Mouse (Mus musculus) kidney, embryonic 16.5 days (tissue): ENCODE data around the gene Mrpl24. TPM values are rescaled to one million over a fixed set of nuclear protein-coding genes. Genes with fewer than 3 reads are reported as not detected.
"Not testable (repeated sequence)": the region's sequence is repeated elsewhere in the genome, so short reads cannot be mapped to it uniquely, and the experiment has no call there.

Source experiments
- ATAC-seq: fragments of 200-750 bp; cut with Nextera tagmentation; 2 replicates; pipeline ENCODE4 v1.8.0; 2017; ENCODE audit warnings: moderate TSS enrichment; ENCODE audit not compliant: low FRiP score, low TSS enrichment
- H3K27ac ChIP-seq: fragments of 300-500 bp; sonication (generic); 2 replicates; pipeline ENCODE4 v1.5.1; 2014; ENCODE audit warnings: low read length
- H3K27me3 ChIP-seq: fragments of 300-500 bp; sonication (generic); 2 replicates; pipeline ENCODE4 v1.6.1; 2014; ENCODE audit warnings: low read length, control low read depth, mixed read lengths; ENCODE audit not compliant: insufficient read depth
- H3K36me3 ChIP-seq: fragments of 300-500 bp; sonication (generic); 2 replicates; pipeline ENCODE4 v1.6.1; 2014; ENCODE audit warnings: low read length, control low read depth, mixed read lengths; ENCODE audit not compliant: insufficient read depth
- H3K4me1 ChIP-seq: fragments of 300-500 bp; sonication (generic); 2 replicates; pipeline ENCODE4 v1.6.1; 2014; ENCODE audit warnings: low read length, control low read depth, mixed read lengths; ENCODE audit not compliant: insufficient read depth
- H3K4me2 ChIP-seq: fragments of 300-500 bp; sonication (generic); replicated peaks from 2 replicates; pipeline ENCODE4 v1.6.1; 2014; ENCODE audit warnings: low read depth, low read length
- H3K4me3 ChIP-seq: fragments of 300-500 bp; sonication (generic); 2 replicates; pipeline ENCODE4 v1.5.1; 2014; ENCODE audit warnings: mild to moderate bottlenecking, low read length
- H3K9ac ChIP-seq: fragments of 300-500 bp; sonication (generic); replicated peaks from 2 replicates; pipeline ENCODE4 v1.6.1; 2014; ENCODE audit warnings: low read length
- H3K9me3 ChIP-seq: fragments of 300-500 bp; sonication (generic); 2 replicates; pipeline ENCODE4 v1.6.1; 2016; ENCODE audit warnings: low read length, control low read depth
- WGBS: fragments of 180-500 bp; shearing (Covaris S2); extraction: QIAGEN DNeasy Blood & Tissue Kit; methylation state at CpG from one replicate; pipeline ENCODE4 v1.1.7; 2014; 5-methylcytosine and 5-hydroxymethylcytosine counted together
- polyA plus RNA-seq: library from polyadenylated mRNA; unstranded; fragments of >200 nt; fragmentation: Nextera tagmentation; extraction: Ambion mirVana; gene quantifications from 2 replicates; pipeline ENCODE4 v1.2.1, GENCODE M21; 2015

Gene Mrpl24
- polyA plus RNA-seq, 1 experiment from 2014 or later = 76.1 TPM

- Histone ChIP-seq H3K9ac (no peak overlapping the region), H3K27ac (no peak overlapping the region), H3K27me3 (no peaks in the 10 kb centered on the region), H3K4me2 (no peak overlapping the region), H3K4me1 (no peaks in the 10 kb centered on the region), H3K36me3 (no peaks in the 10 kb centered on the region), H3K4me3 (no peak overlapping the region), H3K9me3 (no peaks in the 10 kb centered on the region)
- ATAC-seq = no peak
- 75% methylated on average over 3 of the region's 3 CpGs for WGBS
These were observed 25.9 kb upstream of the Mrpl24 start for GRCm38 (mm10) chr3:87893367-87893905.

GRCm38 (mm10) chr3:87899266-87899665 lies 20.0 kb upstream of the Mrpl24 start:
- no peaks in the 10 kb centered on the region for H3K27me3 ChIP-seq
- H3K9me3 ChIP-seq = no peaks in the 10 kb centered on the region
- 57% methylated on average over 3 of the region's 3 CpGs for WGBS
- no peak overlapping the region for H3K4me3 ChIP-seq
- ATAC-seq = no peak
- no peak overlapping the region for H3K4me2 ChIP-seq
- H3K9ac ChIP-seq = no peak overlapping the region
- no peak overlapping the region for H3K27ac ChIP-seq
- no peaks in the 10 kb centered on the region for H3K36me3 ChIP-seq
- no peaks in the 10 kb centered on the region for H3K4me1 ChIP-seq

GRCm38 (mm10) chr3:87899776-87900175 lies 19.5 kb upstream of the Mrpl24 start:
- WGBS = 81% methylated on average over 3 of the region's 3 CpGs
- Histone ChIP-seq H3K27ac (no peak overlapping the region), H3K4me1 (no peaks in the 10 kb centered on the region), H3K27me3 (no peaks in the 10 kb centered on the region), H3K36me3 (no peaks in the 10 kb centered on the region), H3K4me3 (no peak overlapping the region), H3K9me3 (no peaks in the 10 kb centered on the region), H3K4me2 (no peak overlapping the region), H3K9ac (no peak overlapping the region)
- ATAC-seq = no peak

- WGBS = 34% methylated on average over 1 of the region's 1 CpGs
These were observed 18.2 kb upstream of the Mrpl24 start for GRCm38 (mm10) chr3:87901036-87901624.

GRCm38 (mm10) chr3:87901959-87902358 lies 17.3 kb upstream of the Mrpl24 start:
- WGBS = 85% methylated on average over 5 of the region's 6 CpGs
- not testable (repeated sequence) for H3K9me3 ChIP-seq, ATAC-seq

More at GRCm38 (mm10) chr3:87901036-87901624, 18.2 kb upstream of the Mrpl24 start:
- H3K9me3 ChIP-seq = no peaks in the 10 kb centered on the region
- no peak for ATAC-seq
- no peak overlapping the region for H3K27ac ChIP-seq
- no peak overlapping the region for H3K4me2 ChIP-seq
- H3K4me1 ChIP-seq = no peaks in the 10 kb centered on the region
- H3K9ac ChIP-seq = no peak overlapping the region
- no peaks in the 10 kb centered on the region for H3K36me3 ChIP-seq
- no peaks in the 10 kb centered on the region for H3K27me3 ChIP-seq
- H3K4me3 ChIP-seq = no peak overlapping the region

GRCm38 (mm10) chr3:87903821-87904220 lies 15.5 kb upstream of the Mrpl24 start:
- Histone ChIP-seq H3K4me3 (no peak overlapping the region), H3K9ac (no peak overlapping the region), H3K27me3 (no peaks in the 10 kb centered on the region), H3K9me3 (no peaks in the 10 kb centered on the region), H3K4me2 (no peak overlapping the region), H3K27ac (no peak overlapping the region), H3K36me3 (no peaks in the 10 kb centered on the region), H3K4me1 (peaks cover 14% of the 10 kb centered on the region)
- WGBS = 28% methylated on average over 5 of the region's 5 CpGs
- no peak for ATAC-seq

More at GRCm38 (mm10) chr3:87901959-87902358, 17.3 kb upstream of the Mrpl24 start:
- not testable (repeated sequence) for H3K9ac ChIP-seq, H3K27ac ChIP-seq, H3K27me3 ChIP-seq, H3K36me3 ChIP-seq, H3K4me3 ChIP-seq, H3K4me2 ChIP-seq, H3K4me1 ChIP-seq

GRCm38 (mm10) chr3:87905880-87906485 lies 13.3 kb upstream of the Mrpl24 start, which contains the start of gene Hdgf:
Hdgf (plus strand) TSS chr3:87906321.
- ATAC-seq = peak; percentile 96
- Histone ChIP-seq H3K27ac (peak within 1 kb of the TSS; percentile 97), H3K4me3 (peak within 1 kb of the TSS; percentile 97), H3K4me2 (peak within 1 kb of the TSS; percentile 95), H3K9me3 (no peaks in the 10 kb centered on the region), H3K27me3 (no peaks in the 10 kb centered on the region), H3K36me3 (no peaks in the 10 kb centered on the region), H3K4me1 (peaks cover 33% of the 10 kb centered on the region), H3K9ac (peak within 1 kb of the TSS; percentile 99)
- under 1% methylated on average over 45 of the region's 57 CpGs for whole genome bisulfite sequencing

GRCm38 (mm10) chr3:87906601-87906980 lies 12.7 kb upstream of the Mrpl24 start:
- H3K27me3 ChIP-seq = no peaks in the 10 kb centered on the region
- H3K27ac ChIP-seq = peak overlapping the region; percentile 97
- peaks cover 38% of the 10 kb centered on the region for H3K4me1 ChIP-seq
- peak overlapping the region; percentile 95 for H3K4me2 ChIP-seq
- peak overlapping the region; percentile 99 for H3K9ac ChIP-seq
- H3K36me3 ChIP-seq = no peaks in the 10 kb centered on the region
- WGBS = 0% methylated on average over 38 of the region's 47 CpGs
- ATAC-seq = peak; percentile 14; the same call in 1 of the 2 replicates
- peak overlapping the region; percentile 97 for H3K4me3 ChIP-seq
- H3K9me3 ChIP-seq = no peaks in the 10 kb centered on the region

- Histone ChIP-seq H3K4me2 (peak overlapping the region; percentile 95), H3K9me3 (no peaks in the 10 kb centered on the region), H3K4me1 (peaks cover 41% of the 10 kb centered on the region), H3K27me3 (no peaks in the 10 kb centered on the region), H3K36me3 (no peaks in the 10 kb centered on the region), H3K27ac (peak overlapping the region; percentile 97), H3K9ac (peak overlapping the region; percentile 99), H3K4me3 (peak overlapping the region; percentile 97)
- no peak for ATAC-seq
- 0% methylated on average over 23 of the region's 27 CpGs for WGBS
These were observed 12.1 kb upstream of the Mrpl24 start for GRCm38 (mm10) chr3:87906981-87907857.
